Mouse (Mus musculus) gastrocnemius, postnatal 36 days (tissue): ENCODE results near the gene Dcaf4. TPM values are rescaled to one million over a fixed set of nuclear protein-coding genes. Genes with fewer than 3 reads are reported as not detected.

Source experiments
- DNase-seq, 2 experiments: peaks; one replicate each; pipeline ENCODE4 v3.0.0; 2022
- intact Hi-C: fragments of 180-260 bp; cut with DNase I; formaldehyde crosslinking; loops from one replicate; pipeline ENCODE4 v1.15.1; 2025
- total RNA-seq, 2 experiments: library from RNA; stranded (reverse); gene quantifications; 2 replicates each; pipeline ENCODE4 v1.2.3; 2021

Gene Dcaf4
- total RNA-seq, 2 experiments from 2014 or later = 20.3 to 20.7 TPM

DNA sequence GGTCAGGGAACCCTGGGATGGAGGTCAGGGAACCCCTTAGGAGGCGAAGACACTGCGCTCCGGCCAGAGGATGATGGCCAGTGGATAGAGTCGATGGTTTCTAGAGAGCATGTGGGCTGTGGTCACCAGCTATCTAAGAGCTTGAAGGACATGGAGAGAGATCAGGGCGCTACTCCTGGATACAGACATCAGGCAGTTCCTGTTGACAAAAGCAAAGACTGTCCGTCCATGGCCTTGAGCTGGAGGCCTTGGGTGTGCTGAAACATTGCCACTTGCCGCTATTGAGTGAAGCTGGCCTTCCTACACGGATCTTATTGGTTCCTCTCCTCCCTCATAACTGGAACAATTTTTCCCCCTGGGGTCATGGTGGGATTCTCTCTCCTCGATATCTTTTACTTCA lies 26.1 kb upstream of the Dcaf4 start:
- intact Hi-C loops = no loop called here
- no peak for DNase-seq

DNA sequence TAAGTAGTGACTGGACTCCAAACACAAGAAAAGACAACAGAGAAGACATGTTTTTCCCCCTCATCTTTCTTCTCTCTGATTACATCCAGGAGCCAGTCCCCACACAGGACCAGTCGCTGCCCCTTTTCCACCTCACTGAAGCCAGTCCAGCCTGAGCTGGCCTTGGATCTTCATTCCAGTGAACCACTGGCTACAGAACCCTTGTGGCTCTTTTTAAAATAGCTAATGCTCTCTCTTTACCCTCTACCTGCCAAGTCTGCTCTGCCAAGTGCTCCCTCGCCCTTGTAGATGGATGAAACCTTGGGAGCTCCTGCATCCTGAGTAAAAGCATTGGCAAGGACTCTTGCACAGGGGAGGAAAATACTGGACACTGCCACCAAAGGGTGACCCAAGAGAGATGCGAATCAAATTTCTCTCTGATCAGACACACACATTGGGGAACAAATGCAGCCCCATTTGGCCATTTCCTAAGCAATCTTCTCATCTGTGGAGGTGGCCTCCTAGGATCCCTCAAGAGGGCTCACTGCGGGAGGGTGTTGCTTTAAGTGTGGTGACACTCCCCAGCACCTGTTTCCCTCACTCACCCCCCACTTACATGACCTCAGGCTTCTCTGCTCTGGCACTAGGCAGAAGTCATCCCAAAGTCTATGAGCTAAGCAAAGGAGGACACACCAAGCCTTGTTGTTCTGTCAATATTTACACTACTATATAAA lies 24.9 kb upstream of the Dcaf4 start:
- no peak for DNase-seq
- intact Hi-C loops = loop anchor here (5.0 kb wide), 1 partner anchor 1613 kb away; no protein-coding TSS in a partner anchor

DNA sequence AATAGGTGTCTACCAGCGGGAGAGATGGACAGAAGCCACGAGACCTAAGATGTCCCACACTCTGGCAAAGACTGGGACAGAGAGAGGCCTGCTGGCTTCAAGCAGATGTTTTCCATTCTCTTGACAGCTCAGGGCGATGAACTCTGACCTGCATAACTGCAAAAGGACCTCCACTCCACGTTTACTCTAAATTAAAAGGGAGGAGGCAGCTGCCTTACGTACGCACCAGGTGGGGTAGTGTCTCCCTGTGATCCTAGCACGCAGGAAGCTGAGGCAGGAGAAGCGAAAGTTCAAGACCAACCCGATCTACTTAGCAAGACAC lies 24.3 kb upstream of the Dcaf4 start:
- no peak for DNase-seq
- intact Hi-C loops = loop anchor here (5.0 kb wide), 1 partner anchor 1614 kb away; no protein-coding TSS in a partner anchor

DNA sequence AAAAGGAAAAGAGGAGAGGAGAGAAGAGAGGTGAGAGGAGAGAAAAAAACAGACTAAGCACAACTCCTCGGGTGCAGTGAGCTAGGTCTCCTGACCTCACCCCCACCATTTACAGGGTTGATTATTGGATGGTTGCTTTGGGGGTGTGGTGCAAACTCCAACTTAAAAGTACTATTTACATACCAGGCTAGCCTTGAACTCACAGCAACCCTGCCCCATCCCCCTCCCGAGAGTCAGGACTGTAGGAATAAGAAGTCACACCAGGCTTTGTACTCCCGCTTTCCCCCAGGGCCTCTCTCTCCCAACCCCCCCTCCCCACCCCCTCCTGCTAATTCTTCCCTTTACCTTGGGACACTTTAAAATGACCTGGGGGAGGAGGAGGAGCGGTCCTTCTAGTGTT lies 23.9 kb upstream of the Dcaf4 start:
- no peak for DNase-seq
- intact Hi-C loops = loop anchor here (5.0 kb wide), 1 partner anchor 1614 kb away; no protein-coding TSS in a partner anchor

DNA sequence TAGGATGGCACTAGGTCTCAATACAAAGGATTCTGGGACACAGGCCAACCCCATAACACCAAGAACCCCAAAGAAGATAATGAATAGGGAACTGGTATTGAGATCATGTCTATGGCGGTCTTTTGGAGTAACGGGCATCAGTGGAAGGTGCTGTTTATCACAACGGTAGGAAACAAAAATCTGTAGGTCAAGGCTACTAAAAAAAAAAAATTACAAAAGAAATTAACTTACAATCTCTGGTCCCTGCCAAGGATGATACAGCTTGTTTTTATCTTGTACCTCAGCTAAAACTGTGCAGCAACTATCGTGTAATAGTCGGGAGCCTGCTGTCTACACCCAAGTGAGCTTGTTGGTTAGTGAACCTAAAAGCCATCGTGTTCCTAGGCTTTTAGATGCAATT lies 23.5 kb upstream of the Dcaf4 start:
- DNase-seq = no peak
- intact Hi-C loops = loop anchor here (5.0 kb wide), 1 partner anchor 1614 kb away; no protein-coding TSS in a partner anchor

DNA sequence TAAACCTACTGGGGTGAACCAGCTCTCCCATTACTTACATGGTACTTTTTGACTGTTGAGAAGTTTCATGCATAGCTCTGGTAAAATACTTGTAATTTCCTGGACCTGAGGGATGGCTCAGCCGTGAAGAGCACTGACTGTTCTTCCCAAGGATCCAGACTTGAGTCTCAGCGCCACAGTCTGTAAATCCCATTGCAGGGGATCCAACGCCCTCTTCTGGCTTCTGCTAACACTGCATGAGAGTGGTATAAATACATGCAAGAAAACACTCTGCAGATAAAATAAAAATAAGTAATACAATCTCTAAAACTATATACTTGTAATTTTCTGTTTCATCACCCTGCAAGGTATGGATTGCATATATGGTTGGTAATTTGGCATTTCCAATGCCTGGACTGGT lies 22.3 kb upstream of the Dcaf4 start:
- intact Hi-C loops = loop anchor here (5.0 kb wide), 1 partner anchor 1616 kb away; no protein-coding TSS in a partner anchor
- no peak for DNase-seq

DNA sequence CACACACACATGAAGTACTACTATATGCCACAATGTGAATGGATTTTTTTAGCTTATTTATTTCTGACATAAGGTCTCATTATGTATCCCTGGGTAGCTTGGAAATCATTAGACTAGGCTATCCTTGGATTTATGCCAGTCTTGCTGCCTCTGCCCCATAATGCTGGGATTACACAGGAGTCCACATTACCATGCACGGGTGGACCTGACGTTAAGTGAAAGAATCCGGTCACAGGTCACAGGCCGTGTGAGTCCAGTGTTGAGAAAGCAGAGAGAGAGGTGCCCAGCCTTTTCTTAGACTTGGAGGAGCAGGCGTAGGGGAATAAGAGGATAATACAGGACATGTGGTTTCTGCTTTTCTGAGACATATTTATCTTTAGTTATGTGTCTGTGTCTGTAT lies 21.0 kb upstream of the Dcaf4 start:
- intact Hi-C loops = loop anchor here (5.0 kb wide), 1 partner anchor 1617 kb away; no protein-coding TSS in a partner anchor
- no peak for DNase-seq

DNA sequence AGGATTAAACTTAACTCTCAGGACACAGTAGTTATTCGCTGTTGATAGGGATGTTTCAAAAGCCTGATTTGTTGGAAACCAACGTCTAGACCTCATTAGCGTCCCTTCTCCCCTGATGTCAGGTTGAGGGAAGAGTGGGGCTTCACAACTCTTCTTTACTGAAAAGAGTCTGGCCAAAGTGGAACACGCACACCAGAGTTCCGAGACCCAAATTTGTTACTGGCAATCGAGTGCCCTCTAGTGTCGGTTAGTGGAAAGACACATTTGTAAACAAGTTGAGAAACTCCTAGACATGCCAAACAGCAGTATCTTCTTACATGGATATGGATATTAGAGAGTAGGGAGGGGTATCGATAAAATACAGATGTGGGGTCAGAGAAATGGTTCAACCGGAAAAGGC lies 18.1 kb upstream of the Dcaf4 start:
- intact Hi-C loops = loop anchor here (2.0 to 10.0 kb wide), 2 partner anchors 287 to 387 kb away; no protein-coding TSS in a partner anchor
- peak in 1 of 2 experiments; percentile 39 for DNase-seq

DNA sequence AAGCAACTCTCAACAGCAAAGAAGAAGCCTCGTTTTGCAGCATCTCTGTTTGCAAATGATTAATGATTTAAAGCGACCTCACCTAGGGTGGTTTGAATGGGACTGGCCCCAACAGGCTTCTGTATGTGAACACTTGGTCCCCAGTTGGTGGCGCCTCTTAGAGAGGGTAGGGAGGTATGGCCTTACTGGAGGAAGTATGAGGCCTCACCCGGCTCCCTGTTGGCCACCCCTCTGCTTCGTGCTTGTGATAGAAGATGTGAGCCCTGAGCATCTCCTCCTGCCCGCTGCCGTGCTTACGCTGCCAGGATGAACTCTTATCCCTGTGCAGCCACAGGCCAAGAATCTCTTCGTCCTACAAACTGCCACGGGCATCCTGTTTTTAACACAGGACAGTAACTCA lies 13.7 kb upstream of the Dcaf4 start:
- DNase-seq = no peak
- intact Hi-C loops = loop anchor here (10.0 kb wide), 1 partner anchor 292 kb away; no protein-coding TSS in a partner anchor

DNA sequence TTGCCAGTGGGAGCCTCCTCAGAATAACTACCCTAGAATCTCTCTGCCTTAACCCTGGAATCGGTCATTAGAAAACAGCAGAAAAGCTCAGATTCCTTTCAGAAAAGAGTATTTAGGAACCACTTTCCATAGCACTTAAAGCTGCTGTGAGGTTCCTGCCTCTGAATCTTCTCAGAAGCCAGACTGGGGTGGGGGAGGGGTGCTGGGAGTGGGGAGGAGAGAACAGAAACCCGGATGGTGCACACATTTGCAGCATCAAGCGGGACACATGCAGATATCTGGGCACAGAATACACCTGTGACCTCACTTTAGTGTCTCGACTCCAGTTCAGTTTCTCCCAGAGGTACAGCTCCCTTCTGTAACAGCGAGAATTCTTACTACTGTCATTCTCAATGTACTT lies 9.7 kb upstream of the Dcaf4 start:
- intact Hi-C loops = no loop called here
- DNase-seq = no peak

DNA sequence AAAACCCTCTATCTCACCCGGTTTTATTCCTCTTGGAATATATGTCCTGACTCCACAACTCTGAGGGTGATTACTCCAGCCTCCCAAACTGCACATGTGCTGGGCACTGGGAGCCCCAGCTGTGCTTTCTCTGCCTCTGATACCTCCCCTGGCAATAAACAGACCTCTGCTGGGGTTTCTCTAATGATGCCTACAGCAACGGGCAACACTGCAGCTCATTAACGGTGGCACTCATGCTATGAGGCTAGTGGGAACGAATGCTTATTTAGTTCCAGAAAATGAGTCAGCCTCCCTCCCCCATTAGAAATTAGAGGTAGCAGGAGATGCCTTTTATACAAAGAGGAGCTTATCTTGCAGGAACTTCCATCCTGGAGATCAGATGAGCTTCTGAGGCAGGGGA lies 7.5 kb upstream of the Dcaf4 start:
- intact Hi-C loops = no loop called here
- no peak for DNase-seq

DNA sequence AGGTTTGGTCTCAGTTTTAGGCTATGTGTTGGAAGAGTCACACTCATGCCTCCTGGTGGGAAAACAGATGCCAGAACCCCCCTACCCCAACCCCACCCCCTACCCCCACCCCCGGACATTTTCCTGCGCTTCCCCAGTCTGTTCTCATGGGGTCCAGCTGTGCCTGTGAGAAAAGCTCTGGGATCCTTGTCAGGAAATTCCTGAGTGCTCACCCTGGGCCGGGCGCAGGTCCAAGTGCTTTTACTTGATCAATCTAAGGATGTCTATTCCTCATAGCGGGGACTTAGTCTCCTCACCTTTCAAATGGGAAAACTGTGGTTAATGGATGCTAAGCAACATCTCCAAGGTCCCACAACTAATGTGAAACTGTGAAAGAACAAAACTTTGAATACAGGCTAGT lies 7.1 kb upstream of the Dcaf4 start:
- intact Hi-C loops = no loop called here

DNA sequence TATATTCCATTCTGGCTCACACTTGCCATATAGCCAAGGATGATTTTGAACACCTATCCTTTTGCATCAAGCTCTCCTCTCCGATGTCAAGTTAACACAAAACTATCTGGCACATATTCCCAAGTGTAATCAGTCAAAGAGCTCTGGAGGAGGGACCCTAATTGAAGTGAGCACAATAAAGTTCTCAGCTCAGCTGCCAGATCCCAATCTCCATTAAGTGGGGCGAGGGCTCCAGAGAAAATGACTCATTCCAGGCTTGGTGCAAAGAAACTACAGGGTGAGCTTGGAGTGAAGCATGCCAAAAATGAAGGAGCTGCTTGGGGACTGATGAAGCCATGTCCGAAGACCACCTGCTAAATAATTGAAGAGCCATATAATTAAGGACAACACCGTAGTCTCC lies 6.0 kb upstream of the Dcaf4 start:
- DNase-seq = no peak
- intact Hi-C loops = no loop called here

More for the DNA sequence above, 7.1 kb upstream of the Dcaf4 start:
- no peak for DNase-seq

DNA sequence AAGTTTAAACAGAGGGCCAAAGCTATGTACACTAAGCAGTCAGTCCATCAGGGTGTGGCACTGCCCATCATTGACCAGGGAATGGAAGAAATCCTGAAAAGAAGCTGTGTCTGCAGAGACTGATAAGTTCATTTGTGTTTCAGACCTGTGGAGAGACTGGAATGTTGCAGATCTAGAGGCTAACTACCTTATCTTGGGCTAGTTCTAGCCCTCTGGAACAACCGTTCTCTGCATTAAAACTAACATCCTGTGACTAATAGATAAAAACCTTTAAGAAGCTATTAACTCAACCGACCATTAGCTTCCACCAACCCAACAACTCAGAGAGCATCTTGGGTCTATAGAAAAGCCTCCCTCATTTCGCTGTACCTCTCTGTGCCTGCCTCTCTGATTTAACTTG lies 2.7 kb upstream of the Dcaf4 start:
- no peak for DNase-seq
- intact Hi-C loops = no loop called here

DNA sequence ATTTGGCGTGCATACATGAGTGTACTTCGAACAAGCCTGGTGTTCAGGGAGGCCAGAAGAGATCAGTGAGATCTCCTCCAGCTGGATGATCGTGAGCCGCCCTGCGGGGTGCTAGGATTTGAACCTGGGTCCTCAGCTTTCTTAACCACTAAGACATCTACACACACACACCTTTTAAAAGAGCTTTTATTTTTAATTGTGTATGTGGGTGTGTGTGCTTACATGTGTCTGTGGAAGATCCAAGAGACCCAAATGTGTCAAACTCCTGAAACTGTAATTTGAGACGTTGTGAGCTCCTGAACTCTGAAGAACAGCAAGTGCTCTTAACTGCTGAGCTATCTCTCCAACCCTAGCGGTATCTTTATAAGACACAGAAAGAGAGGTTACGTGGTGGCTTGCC lies 817 bp downstream of the Dcaf4 start:
- intact Hi-C loops = no loop called here
- DNase-seq = no peak

DNA sequence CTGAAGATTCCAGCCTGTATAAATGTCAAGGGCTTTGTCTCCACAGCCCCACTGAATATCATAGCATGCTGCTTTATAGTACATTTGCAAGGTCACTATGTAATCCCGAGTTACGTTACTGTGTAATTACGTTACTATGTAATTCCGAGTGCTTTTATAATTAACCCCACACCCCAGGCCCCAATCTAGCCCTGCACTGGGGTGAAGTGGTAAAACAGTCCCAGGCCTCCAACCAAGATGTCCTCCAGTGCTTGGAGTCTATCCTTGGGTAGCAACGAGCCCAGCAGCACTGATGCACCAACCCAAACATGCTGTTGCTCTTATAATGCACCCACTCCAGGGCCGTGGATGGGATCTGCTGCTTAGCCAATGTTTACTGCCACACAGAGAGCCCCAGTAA lies 2.8 kb downstream of the Dcaf4 start:
- intact Hi-C loops = no loop called here
- no peak for DNase-seq

DNA sequence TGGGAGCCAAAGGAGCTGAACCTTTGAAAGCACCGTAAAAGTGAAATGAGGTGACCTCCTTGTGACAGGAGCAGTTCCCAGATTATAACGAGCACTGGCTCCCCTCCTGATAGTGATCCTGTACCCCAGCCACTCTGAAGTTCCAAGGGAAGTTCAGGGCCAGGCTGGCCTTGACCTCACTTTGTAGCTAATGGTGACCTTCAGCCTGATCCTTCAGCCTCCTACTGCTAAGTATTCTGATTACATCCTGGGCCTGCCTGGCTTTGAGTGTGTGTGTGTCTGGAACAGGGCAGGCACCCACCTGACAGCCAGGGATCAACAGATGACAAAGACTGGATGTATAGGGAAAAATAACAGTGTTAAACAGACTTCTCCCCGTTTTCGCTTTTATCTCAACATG lies 3.6 kb downstream of the Dcaf4 start:
- intact Hi-C loops = no loop called here
- DNase-seq = no peak

DNA sequence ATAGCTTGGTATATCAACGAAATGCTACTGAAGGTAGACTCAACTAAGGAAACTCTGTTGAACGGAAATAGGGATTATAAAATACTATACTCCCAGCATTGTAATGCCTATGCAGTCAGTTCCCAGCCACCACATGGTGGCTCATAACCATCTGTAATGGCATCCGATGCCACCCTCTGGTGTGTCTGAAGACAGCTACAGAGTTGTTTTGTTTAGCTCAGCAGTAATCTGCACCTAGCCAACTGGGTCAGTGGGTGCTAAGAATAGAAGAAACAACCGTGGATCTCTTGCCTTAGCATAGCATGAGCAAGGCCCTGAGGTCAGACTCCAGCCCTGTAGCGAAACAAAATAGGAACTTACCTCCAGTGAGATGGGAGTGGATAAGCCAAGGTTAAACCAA lies 4.1 kb downstream of the Dcaf4 start:
- intact Hi-C loops = no loop called here
- no peak for DNase-seq

DNA sequence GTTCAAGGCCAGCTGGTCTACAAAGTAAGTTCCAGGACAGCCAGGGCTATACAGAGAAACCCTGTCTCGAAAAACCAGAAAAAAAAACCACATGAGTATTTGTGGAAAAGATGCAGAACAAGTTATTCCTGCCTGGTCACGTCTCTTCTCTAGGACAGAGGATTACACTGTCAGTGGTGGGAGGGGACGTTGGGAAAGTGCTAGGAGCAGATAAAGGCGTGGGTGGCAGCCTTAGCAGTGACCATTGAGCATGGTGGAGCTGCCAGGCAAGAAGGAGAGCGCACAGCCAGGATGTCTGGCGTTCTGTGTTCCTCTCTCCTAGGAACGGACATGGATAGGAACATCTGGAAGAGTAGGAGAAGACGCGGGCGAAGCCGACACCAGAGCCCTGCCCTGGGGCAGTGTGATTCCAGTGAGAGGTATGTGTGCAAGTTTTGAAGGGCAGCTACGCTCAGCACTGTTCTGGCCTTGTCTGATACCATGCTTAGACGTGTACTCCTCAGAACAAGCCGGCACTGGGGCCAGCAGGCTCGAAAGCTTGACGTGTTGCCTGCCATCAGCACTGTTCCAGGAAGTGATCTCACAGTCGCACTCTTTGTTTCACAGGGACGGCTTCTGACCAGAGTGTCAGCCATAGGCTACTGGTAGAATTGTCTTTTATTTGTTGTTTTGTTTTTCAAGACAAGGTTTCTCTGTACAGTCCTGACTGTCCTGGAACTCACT lies 5.7 kb downstream of the Dcaf4 start:
- intact Hi-C loops = no loop called here
- no peak for DNase-seq

DNA sequence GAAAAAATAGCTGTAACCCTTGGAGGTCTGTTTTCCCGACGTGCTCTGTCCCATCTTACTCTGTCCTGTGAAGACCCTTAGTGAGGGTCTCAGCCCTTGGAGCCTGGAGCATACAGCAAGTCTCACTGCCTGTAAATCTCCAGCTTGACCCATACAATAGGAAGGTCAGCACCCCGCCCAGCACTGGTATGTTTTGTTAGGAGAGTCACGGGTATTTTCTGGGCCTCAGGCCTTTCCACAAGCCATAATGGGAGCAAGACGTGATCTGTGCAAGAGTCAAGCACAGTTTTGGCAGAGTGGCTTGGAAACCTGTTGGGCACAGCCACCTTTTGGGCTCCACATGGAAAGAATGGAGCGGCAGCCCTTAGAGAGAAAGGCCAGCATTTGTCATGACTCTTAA lies 7.5 kb downstream of the Dcaf4 start:
- DNase-seq = no peak
- intact Hi-C loops = no loop called here

DNA sequence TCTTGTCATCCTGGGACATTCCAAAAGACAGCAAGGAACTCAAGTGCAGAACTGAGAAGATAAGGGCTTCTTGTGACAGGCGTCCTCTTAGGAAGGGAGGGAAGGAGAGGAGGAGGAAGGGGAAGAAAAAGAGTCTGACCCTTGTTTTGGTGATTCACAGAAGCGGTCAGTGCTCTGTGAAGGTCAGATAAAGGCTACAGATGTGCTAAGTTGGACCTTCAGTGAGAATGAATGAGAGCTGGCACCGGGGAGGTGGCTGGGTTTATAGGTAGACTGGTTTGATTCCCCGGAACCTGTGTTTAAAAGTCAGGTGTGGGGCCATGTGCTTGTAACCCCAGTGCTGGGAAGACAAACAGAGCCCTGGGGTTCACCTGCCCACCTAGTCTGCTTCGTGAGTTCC lies 8.4 kb downstream of the Dcaf4 start:
- intact Hi-C loops = no loop called here
- no peak for DNase-seq

DNA sequence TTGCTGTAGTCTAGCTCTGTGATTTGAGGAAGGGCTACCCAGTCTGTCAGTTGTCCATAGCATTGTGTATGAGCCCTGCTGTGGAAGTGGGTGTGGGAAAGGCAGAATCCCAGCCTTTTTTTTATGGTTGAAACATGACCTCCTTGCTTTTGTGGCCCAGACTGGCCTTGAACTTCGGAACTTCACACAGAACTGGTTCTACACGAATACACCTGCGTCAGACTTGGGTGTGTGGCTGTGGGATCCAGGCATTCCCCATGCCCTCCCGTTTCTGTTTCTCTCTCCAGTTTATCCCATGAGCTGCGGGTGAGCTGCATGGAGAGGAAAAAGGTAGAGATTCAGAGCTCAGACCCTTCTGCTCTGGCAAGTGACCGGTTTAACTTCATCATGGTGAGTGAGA lies 11.7 kb downstream of the Dcaf4 start:
- intact Hi-C loops = no loop called here

More for the DNA sequence above, 11.7 kb downstream of the Dcaf4 start:
- DNase-seq = no peak
